Mouse (Mus musculus) adrenal gland, adult 18-20 months (tissue): ENCODE results near the gene Rexo2. TPM values are rescaled to one million over a fixed set of nuclear protein-coding genes. Genes with fewer than 3 reads are reported as not detected.
"Not testable (repeated sequence)": the region's sequence is repeated elsewhere in the genome, so short reads cannot be mapped to it uniquely, and the experiment has no call there.

Experiments used
- DNase-seq, 2 experiments: peaks; one replicate each; pipeline ENCODE4 v3.0.0; 2021 to 2022; ENCODE audit warnings: low spot score in 2 of 2
- total RNA-seq, 2 experiments: library from RNA; stranded (reverse); gene quantifications; 1 replicate in 1 of 2; 2 replicates in 1 of 2; pipeline ENCODE4 v1.2.3; 2021

Rexo2 gene
- total RNA-seq, 2 experiments from 2014 or later: 131 to 157 TPM

DNA sequence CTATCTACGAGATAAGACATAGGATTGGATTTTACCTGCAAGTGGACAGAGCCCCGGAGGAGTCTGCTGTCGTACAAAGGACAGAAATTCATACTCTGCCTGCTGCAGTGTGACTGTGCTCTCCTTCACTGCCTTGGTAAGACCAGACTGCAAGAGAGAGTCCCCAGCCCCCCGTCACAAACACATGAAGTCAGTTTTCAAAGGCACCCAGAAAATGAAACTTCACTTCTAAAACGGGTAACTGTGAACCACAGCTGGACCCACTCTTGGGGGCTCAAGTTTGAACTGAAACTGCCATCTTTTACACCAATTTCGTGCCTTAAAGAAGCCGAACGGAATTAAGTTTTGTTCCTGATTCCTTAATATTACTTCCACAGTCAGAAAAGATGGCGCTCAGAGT lies 6.1 kb downstream of the Rexo2 start:
- no peak for DNase-seq

DNA sequence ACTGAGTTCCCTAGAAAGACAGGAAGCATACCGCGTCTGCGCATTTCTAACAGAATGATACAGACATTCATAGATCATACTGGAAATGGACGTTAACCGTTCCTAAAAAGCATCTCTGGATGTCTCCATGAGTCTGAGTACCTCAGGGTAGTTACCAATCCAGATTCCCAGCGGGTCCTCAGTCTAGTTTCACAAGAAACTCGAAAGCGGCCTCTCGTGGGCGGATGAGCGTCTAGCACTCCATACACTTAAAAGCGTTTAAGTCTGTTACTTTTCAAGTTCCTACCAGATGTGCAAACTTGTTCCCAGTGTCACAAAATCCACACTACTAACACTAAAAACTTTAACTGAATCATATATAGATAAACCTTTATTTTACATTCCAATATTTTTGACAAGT lies 7.3 kb downstream of the Rexo2 start:
- DNase-seq: no peak

DNA sequence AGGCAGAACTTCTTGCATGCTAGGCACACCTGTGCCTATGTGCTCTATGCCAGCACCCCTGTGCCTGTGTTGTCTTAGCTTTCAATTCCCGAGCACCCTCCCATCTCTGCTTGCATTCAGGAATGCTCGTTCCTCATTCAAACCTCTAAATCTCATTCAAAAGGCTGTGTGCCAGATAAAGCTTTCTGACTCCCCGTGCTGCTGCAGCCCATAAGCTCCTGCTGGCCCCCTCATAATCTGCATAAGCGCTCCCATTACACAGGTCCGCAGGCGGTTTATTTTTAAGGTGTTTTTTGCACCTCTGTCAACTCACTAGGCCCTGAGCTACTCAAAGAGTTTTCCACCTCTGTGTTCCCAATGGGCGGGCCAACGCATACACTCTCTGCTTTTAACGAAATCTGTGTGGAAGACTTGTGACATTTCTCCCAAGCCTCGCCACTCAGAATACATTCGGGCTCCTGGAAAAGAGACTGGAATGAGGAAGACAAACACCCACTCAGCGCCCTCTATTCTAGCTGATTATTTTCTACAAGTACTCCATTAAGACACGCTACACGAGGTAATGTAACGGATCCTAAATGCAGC lies 7.9 kb downstream of the Rexo2 start:
- DNase-seq: no peak

DNA sequence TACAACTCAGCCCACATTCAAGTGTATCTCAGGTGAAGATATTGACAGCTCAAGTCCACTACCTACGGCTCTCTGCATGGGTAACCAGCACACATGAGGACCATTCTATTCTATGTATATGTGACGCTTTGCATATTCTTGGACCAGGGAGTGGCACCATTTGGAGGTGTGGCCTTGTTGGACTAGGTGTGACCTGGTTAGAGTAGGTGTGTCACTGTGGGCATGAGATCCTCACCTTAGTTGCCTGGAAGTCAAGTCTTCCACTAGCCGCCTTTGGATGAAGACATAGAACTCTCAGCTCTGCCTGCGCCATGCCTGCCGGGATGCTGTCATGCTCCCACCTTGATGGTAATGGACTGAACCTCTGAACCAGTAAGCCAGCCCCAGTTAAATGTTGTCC lies 13.0 kb downstream of the Rexo2 start:
- DNase-seq: not testable (repeated sequence)

DNA sequence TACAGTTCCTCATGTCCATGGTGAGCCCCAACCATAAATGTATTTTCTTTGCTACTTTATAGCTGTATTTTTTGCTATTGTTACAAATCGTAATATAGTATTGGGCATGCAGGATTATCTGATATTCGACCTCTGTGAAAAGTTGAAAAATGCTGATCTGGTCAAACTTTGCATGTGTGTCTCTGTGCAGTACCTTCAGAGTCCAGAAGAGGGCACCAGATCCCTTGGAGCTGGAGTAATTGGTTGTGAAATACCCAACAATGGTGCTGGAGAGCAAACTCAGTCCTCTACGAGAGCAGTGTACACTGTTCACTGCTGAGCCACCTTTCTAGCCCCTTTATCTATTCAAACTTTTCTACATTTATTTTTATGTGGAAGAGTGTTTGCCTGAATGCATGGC lies 13.6 kb downstream of the Rexo2 start:
- DNase-seq: peak; percentile 75 to 79

DNA sequence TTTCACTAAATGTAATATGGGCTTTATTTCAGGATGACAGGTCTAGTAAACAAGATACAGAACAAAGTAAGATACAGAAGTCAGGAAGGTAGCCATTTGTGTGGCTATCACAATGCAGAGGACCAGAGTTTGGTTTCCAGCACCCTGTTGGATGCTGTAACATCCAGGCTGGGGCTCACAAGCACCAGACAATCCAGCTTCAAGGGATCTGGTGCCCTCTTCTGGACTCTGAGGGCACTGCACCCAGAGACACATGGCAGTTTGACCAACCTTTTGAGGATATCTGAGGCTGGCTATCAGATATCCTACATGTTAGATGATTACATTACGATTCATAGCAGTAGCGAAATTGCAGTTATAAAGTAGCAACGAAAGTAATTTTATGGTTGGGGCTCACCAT lies 14.8 kb downstream of the Rexo2 start:
- no peak for DNase-seq

DNA sequence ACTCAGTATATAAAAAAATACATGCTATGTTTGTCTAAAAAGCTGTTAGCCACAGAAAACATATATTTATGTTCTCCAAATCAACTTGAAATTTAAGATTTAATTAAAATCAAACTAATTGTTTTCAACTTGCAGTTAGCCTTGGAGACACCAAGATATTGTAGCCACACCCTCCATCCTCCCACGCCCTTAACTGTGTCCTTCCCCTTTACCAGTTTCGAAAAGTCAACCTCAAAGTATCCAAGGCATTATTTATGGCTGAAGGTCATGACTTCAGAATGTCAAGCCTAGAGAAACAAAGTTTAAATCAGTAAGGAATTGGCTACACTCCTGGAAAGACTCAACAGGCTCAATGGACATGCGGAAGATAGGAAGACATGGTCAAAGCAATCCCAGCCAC lies 18.9 kb downstream of the Rexo2 start:
- DNase-seq: no peak

DNA sequence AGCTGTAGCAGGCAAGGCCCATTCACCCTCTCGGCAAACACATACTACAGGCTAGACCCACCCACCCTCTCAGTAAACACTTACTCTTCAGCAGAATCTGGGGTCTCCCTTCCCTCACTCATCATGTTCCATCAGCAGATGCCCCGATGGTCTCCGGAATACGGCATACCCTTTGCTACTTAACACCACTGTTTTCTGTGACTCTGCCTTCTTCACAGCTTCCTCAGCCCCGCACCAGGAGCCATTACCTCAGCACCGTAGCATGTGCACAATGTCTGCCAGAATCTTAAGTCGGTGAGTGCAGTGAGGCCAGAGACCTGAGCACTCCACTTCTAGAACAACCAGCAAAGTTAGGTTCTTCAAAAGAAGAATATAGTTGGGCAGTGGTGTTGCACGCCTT lies 19.7 kb downstream of the Rexo2 start:
- DNase-seq: no peak

DNA sequence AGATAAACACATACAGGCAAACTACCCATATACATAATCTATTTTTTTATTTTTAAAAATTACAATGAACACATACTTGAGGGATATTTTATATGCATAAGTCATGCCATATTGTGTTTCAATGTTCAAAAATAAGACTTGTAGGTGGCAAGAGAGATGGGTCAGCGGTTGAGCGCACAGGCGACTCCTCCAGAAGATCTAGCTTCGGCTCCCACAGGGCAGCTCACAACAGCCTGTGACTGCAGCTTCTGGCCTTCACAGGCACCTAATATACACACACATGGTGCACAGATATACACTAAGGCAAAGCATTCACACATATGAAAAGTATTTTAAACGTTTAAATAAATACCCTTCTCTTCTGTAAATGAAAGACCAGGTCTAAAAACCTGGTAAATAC lies 21.0 kb downstream of the Rexo2 start:
- DNase-seq: no peak

DNA sequence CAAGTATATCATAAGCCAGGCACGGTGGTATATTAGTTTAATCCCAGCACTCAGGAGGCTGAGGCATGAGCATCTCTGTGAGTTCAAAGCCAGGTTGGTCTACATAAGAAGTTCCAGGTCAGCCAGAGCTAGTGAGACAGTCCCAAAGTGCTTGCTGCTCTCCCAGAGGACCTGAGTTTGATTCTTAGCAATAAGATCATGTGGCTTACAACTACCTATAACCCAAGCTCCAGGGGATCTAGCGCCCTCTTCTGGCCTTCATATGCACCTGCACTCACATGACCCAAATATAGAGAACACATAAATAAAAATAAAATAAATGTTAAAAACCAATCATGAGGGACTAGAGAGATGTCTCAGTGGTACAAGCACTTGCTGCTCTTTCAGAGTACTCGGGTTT lies 21.5 kb downstream of the Rexo2 start:
- DNase-seq: no peak

DNA sequence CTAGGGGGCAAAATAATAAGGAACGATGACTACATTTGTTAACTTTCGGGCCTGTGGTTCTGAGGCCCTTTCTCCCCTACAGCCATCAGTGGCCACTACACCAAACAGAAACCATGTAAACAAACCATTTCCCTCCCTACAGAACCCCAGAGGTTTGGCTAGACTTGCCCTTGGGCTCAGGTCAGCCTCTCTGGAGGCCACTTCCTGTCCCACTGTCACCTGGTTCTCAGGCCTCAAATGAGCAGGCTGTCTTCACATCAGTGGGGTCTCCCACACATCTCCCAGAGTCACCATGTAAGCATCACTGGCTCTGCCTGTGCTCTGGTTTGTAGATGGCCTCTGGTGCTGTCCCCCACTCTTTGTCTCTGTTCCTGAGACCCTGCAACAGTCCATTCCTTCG lies 24.5 kb downstream of the Rexo2 start:
- no peak for DNase-seq

DNA sequence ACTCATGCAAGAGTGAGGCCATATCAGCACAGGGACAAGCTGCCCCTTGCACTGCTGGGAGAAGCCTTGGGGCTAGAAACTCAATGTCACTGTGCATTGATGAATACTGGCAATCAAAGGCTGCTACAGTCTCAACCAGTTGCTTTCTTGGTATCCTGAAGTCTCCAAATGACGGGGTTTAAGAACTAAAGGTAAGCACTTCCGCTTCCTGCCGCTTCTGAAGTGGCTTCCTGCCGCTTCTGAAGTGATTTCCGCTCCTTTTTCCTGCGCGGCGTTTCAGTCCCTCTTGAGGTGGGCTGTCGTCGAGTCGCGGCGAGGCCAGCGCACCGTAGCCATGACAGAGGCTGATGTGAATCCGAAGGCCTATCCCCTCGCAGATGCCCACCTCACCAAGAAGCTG lies 30.4 kb downstream of the Rexo2 start:
- no peak for DNase-seq

DNA sequence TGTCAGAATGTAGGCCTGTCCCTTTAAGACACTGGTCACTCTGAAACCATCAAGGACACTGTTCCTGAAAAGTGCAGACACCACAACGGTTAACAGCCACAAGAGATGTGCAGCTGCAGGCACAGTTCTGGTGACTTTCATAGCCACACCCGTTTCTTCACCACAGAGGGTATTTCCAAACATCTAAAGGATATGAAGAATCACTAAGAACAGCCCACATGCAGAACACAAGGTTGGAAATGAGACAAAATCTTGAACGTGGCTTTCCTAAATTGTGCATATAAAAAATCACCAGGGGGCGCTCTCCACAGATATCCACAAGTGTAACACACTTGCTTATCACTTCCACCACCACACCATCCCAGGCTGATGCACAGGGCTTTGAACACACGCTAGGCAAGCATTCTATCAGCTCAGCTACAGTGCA lies 32.6 kb downstream of the Rexo2 start:
- DNase-seq: no peak

DNA sequence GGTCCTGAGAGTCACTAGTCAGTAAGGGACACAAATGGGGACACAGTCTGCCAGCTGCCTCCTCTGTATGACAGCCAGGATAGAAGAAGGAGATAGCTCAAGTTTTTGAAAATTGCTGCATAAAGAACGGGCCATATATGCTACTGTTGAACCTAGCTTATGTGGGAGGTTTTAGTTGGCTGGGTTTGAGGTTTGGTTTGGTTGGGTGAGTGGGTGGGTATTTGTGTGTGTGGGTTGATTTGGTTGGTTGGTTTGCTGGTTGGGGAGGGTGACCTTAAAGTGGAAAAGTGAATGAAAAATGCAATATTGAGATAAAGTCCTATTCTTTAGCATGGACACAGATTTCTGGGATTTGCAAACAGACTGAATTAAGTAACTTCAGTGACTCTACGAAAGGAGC lies 35.6 kb downstream of the Rexo2 start:
- no peak for DNase-seq

DNA sequence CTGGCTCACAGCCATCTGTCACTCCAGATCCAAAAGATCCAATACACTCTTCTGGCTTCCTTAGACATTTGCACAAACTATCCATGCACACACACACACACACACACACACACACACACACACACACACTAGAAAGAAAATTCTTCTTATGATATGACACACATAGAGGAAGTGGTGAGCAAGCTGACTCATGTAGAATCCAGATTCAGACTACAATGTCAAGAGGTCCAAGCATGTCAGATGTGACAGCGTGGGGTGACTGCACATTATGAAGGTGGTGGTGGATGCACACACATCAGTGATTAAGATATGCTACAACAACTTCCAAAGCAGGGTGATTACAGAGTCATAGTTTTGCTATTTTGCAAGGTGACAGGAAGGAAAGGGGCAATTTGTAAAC lies 36.5 kb downstream of the Rexo2 start:
- no peak for DNase-seq

DNA sequence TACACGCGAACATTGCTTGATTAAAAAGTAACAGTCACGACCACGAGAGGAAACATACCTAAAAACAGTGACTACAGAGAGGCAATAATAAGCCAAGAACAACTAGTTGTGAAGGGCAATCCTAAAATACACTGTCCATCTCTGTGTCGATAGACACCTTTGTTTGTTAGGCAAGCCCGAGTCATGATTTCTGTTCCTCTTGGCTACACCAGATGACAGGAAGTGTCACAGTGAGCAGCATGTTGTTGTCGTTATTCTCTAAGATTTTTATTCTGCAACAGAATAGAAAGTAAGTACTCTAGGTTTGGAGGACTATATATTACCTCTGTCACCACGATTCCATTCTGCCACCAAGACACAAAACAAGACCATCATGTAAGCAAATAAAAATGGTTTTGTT lies 48.0 kb downstream of the Rexo2 start:
- DNase-seq: no peak

DNA sequence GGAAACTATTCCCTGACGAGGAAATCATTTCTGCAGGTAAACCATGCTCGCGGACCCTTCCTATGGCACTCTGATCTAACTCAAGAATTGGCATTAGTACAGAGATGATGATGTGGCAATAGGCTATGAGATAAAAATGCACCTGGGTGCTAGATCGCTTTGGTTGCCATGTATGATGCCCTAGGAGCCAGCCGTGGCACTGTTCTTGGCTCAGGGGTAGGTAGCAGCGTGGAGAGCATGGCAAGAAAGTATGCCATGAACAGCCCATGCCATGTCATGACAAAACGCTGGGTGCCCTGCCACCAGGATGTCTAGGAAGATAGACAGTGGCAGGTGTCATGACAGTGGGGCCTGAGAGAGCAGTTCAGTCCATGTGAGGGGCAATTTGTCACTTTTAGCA lies 53.2 kb downstream of the Rexo2 start:
- no peak for DNase-seq

DNA sequence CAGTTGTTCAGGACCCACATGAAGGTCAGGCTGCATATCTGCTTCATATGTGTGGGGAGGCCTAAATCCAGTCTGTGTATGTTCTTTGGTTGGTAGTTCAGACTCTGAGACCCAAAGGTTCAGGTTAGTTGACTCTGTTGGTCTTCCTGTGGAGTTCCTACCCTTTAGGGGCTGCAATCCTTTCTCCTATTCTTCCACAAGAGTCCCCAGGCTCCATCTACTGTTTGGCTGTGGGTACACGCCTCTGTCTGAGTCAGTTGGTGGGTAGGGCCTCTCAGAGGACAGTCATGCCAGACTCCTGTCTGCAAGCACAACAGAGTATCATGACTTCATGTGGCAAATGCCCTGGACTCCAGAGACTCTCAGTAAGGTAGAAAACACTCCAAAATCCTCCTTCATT lies 57.2 kb downstream of the Rexo2 start:
- DNase-seq: peak in 1 of 2 experiments; percentile 12

DNA sequence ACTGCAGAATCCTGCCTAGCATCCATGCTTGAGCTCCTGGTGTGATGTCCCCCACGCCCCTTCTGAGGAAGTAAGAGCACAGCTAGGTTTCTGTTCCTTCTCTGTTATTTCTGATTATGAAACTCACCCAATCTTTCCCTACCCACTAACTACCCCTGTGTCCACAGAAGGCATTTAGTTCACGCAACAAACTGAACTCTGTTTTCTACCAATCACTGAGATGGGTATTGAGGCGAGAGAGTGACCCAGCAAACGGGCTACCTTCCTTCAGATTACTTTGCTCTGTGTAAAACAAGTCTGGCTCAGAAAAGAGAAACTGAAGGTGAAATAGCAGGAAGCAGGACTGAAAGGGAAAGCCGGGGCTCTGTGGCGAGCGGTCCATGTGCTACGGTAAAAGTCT lies 58.0 kb downstream of the Rexo2 start:
- DNase-seq: no peak

DNA sequence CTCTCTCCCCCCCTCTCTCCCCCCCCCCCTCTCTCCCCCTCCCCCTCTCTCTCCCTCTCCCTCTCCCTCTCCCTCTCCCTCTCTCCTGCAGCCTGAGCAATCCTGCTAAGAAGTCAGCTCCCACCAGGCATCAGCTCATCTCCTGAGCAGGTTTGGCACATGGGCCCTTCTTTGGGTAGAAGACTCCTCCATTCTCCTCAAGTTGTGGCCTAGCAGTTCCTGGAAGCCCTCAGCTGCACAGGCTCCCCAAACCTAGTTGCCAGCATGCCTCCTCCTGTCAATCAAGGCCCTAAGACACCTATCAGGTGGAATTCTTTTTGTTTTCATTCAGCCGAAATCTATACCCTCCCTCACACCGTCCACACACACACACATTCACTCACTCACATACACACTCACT lies 58.9 kb downstream of the Rexo2 start:
- DNase-seq: no peak

DNA sequence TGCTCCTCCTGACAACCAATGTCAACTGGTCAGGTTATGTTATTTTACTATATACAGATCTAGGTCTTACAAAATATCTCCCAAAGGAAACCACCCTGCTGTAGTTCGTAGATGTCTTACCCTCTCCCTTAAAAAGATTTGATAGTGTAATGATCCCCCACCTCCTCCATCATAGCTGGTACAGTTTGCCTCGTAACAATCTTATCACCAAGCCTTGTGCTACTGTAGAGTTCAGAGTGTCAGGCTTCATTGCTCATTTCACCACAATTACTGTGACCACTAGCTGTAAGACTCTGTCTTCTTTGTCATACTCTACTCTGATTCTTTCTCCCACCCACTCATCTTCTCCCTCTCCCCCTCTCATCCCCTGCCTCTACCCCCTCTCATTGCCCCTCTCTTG lies 59.4 kb downstream of the Rexo2 start:
- no peak for DNase-seq

DNA sequence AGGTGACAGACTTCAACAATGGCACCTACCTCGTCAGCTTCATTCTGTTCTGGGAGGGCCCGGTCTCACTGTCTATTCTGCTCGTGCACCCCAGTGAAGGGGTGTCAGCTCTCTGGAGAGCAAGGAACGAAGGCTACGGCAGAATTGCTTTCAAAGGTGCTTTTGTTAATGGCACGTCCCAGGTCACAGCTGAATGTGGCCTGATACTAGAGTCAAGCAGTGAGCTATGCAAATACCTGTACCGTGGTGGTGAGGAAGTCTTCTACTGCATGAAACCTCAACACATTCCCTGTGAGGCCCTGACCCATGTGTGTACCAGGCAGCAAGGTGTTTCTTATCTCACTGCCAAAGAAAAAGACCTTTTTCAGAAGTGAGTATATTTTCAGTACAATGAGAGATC lies 60.0 kb downstream of the Rexo2 start:
- DNase-seq: no peak

DNA sequence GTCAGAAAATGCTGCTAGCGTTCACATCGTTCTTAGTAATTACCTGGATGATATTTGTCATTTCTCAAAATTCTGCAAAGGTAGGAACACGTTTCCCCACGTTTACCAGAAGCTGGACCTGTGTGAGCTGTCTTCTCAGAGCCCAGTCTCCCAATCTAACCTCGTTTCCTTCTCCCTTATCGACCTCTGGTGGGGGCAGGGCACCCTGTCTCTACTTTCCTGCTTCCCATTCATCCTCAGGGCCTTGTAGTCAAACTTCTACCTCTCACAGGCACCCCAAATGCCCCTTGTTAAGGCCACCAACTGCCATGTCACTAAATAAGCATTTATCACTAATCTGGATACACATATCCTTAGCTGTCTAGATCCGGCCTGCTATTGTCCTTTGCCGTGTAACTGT lies 61.6 kb downstream of the Rexo2 start:
- no peak for DNase-seq
